Mouse (Mus musculus): Measurements from ENCODE around the gene Ice2. TPM values are rescaled to one million over a fixed set of nuclear protein-coding genes. Genes with fewer than 3 reads are reported as not detected.

Gene Ice2
- polyA plus RNA-seq, 1 experiment from 2014 or later = 7.3 TPM

GRCm38 (mm10) chr9:69376982-69377653 lies 20.6 kb upstream of the Ice2 start:
- Histone ChIP-seq H3K4me3 (ENCODE audit: low read depth, low read length) (no peak overlapping the region), H3K36me3 (ENCODE audit: insufficient read depth, low read length) (0 out of 2 replicates have a peak, but pooled peaks cover 13% of the 10 kb centered on the region), H3K27me3 (replicated peaks; ENCODE audit: insufficient read depth, low read length) (no peaks in the 10 kb centered on the region), H3K27ac (ENCODE audit: low read length) (no peak overlapping the region), H3K9me3 (ENCODE audit: low read length) (no peaks in the 10 kb centered on the region), H3K9ac (replicated peaks; ENCODE audit: low read depth) (no peak overlapping the region), H3K4me1 (ENCODE audit: insufficient read depth, low read depth, low read length) (no peaks in the 10 kb centered on the region), H3K4me2 (replicated peaks; ENCODE audit: low read depth, low read length) (no peak overlapping the region)
- no peak for ATAC-seq
- 90% methylated on average over 4 of the region's 4 CpGs for WGBS
- no peak for DNase-seq (ENCODE audit: low spot score)
- peak; percentile 37; the same call in 1 of the 2 replicates for TF ChIP-seq CTCF (IDR thresholded peaks at IDR 0.05)
- no peak for TF ChIP-seq EP300 (IDR thresholded peaks at IDR 0.05)

DNA sequence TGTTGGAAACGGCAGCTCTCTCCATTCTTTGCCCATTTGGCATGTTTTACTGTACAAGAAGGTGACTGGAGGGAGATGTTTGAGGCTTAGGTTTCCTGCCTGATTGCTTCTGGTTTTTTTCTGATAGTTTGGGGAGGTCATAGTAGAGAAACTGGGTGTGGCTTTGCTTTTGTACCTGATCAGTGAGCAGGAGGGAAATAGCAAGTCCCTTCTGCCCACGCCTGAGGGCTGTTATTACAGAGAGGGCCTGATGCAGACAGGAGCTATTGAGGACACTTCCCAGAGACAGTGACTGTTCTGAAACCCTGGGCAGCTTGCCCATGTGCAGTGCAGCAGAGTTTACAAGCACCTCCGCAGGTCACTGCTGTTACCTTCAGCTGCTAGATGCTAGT lies 20.1 kb upstream of the Ice2 start:
- H3K9me3 ChIP-seq (ENCODE audit: low read length) = no peaks in the 10 kb centered on the region
- no peaks in the 10 kb centered on the region for H3K4me1 ChIP-seq (ENCODE audit: insufficient read depth, low read depth, low read length)
- no peak for TF ChIP-seq CTCF (IDR thresholded peaks at IDR 0.05)
- no peak for TF ChIP-seq EP300 (IDR thresholded peaks at IDR 0.05)
- DNase-seq (ENCODE audit: low spot score) = no peak
- 0 out of 2 replicates have a peak, but pooled peaks cover 13% of the 10 kb centered on the region for H3K36me3 ChIP-seq (ENCODE audit: insufficient read depth, low read length)
- WGBS = 86% methylated on average over 3 of the region's 3 CpGs
- H3K27me3 ChIP-seq (replicated peaks; ENCODE audit: insufficient read depth, low read length) = no peaks in the 10 kb centered on the region
- no peak overlapping the region for H3K27ac ChIP-seq (ENCODE audit: low read length)
- no peak overlapping the region for H3K4me2 ChIP-seq (replicated peaks; ENCODE audit: low read depth, low read length)
- no peak overlapping the region for H3K9ac ChIP-seq (replicated peaks; ENCODE audit: low read depth)
- no peak overlapping the region for H3K4me3 ChIP-seq (ENCODE audit: low read depth, low read length)
- no peak for ATAC-seq

DNA sequence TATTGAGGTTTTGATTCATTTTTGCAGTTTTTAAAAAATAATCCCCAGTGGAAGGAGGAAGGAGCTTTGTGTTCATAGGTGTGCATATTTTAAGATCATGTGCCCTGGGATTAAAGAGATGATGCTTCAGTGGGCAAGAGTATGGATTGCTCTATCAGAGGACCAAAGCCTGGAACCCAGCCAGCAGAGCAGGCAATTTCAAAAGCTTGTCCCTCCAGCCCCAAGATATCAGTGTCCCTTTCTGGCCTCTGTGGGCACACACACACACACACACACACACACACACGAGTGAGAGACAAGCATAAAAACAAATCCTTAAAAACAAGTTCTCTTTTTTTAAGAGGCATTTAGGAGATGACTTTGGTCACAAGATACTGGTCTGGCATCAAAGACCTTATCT lies 17.2 kb upstream of the Ice2 start:
- Histone ChIP-seq H3K36me3 (ENCODE audit: insufficient read depth, low read length) (0 out of 2 replicates have a peak, but pooled peaks cover 5% of the 10 kb centered on the region), H3K27me3 (replicated peaks; ENCODE audit: insufficient read depth, low read length) (no peaks in the 10 kb centered on the region), H3K4me1 (ENCODE audit: insufficient read depth, low read depth, low read length) (no peaks in the 10 kb centered on the region), H3K4me2 (replicated peaks; ENCODE audit: low read depth, low read length) (no peak overlapping the region), H3K27ac (ENCODE audit: low read length) (no peak overlapping the region), H3K9ac (replicated peaks; ENCODE audit: low read depth) (no peak overlapping the region), H3K4me3 (ENCODE audit: low read depth, low read length) (no peak overlapping the region), H3K9me3 (ENCODE audit: low read length) (no peaks in the 10 kb centered on the region)
- TF ChIP-seq CTCF (IDR thresholded peaks at IDR 0.05) = no peak
- no peak for TF ChIP-seq EP300 (IDR thresholded peaks at IDR 0.05)
- no peak for DNase-seq (ENCODE audit: low spot score)
- WGBS = 50% methylated on average over 1 of the region's 1 CpGs
- ATAC-seq = no peak

- Histone ChIP-seq H3K9ac (replicated peaks; ENCODE audit: low read depth) (no peak overlapping the region), H3K27ac (ENCODE audit: low read length) (no peak overlapping the region), H3K4me3 (ENCODE audit: low read depth, low read length) (no peak overlapping the region), H3K36me3 (ENCODE audit: insufficient read depth, low read length) (0 out of 2 replicates have a peak, but pooled peaks cover 5% of the 10 kb centered on the region), H3K4me1 (ENCODE audit: insufficient read depth, low read depth, low read length) (no peaks in the 10 kb centered on the region), H3K9me3 (ENCODE audit: low read length) (no peaks in the 10 kb centered on the region), H3K27me3 (replicated peaks; ENCODE audit: insufficient read depth, low read length) (no peaks in the 10 kb centered on the region), H3K4me2 (replicated peaks; ENCODE audit: low read depth, low read length) (no peak overlapping the region)
- DNase-seq (ENCODE audit: low spot score) = no peak
- ATAC-seq = no peak
- TF ChIP-seq EP300 (IDR thresholded peaks at IDR 0.05) (no peak), CTCF (IDR thresholded peaks at IDR 0.05) (0 out of 2 replicates have a peak, but pooled peaks have one; percentile 12)
- WGBS = 58% methylated on average over 7 of the region's 7 CpGs
These were observed 16.0 kb upstream of the Ice2 start for GRCm38 (mm10) chr9:69381741-69382140.

GRCm38 (mm10) chr9:69384475-69384874 lies 13.2 kb upstream of the Ice2 start:
- TF ChIP-seq EP300 (IDR thresholded peaks at IDR 0.05) = no peak
- TF ChIP-seq CTCF (IDR thresholded peaks at IDR 0.05) = no peak
- Histone ChIP-seq H3K4me2 (replicated peaks; ENCODE audit: low read depth, low read length) (no peak overlapping the region; the same call in 1 of the 2 replicates), H3K9ac (replicated peaks; ENCODE audit: low read depth) (no peak overlapping the region), H3K27me3 (replicated peaks; ENCODE audit: insufficient read depth, low read length) (no peaks in the 10 kb centered on the region), H3K4me1 (ENCODE audit: insufficient read depth, low read depth, low read length) (no peaks in the 10 kb centered on the region), H3K27ac (ENCODE audit: low read length) (no peak overlapping the region), H3K4me3 (ENCODE audit: low read depth, low read length) (no peak overlapping the region), H3K36me3 (ENCODE audit: insufficient read depth, low read length) (no peaks in the 10 kb centered on the region), H3K9me3 (ENCODE audit: low read length) (no peaks in the 10 kb centered on the region)
- peak; percentile 28; the same call in 1 of the 2 replicates for ATAC-seq
- DNase-seq (ENCODE audit: low spot score) = peak; percentile 13
- WGBS = 68% methylated on average over 17 of the region's 17 CpGs

DNA sequence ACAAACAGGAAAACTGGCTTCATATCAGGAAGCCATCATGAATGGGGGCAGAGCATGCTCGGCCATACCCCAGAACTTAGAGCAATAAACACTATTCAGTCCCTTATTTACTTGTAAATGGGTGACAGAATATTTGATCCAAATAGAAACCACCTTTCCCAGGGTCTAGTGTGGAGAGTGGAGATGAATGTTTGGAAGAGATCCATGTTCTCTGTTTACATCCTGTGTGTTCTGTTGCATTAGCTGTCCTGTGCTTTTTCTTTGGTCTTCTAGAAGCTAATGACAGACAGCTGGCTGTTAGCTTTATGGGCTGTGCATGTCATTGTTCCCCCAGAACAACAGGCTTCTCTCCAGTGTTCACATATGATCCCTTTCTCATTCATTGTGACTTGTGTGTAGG lies 12.8 kb upstream of the Ice2 start:
- DNase-seq (ENCODE audit: low spot score) = peak; percentile 70
- no peak overlapping the region for H3K4me3 ChIP-seq (ENCODE audit: low read depth, low read length)
- H3K9ac ChIP-seq (replicated peaks; ENCODE audit: low read depth) = no peak overlapping the region
- WGBS = 31% methylated on average over 1 of the region's 1 CpGs
- no peaks in the 10 kb centered on the region for H3K9me3 ChIP-seq (ENCODE audit: low read length)
- H3K4me2 ChIP-seq (replicated peaks; ENCODE audit: low read depth, low read length) = no peak overlapping the region; the same call in 1 of the 2 replicates
- no peaks in the 10 kb centered on the region for H3K36me3 ChIP-seq (ENCODE audit: insufficient read depth, low read length)
- ATAC-seq = peak; percentile 63
- H3K4me1 ChIP-seq (ENCODE audit: insufficient read depth, low read depth, low read length) = no peaks in the 10 kb centered on the region
- TF ChIP-seq EP300 (IDR thresholded peaks at IDR 0.05) (0 out of 2 replicates have a peak, but pooled peaks have one; percentile 6), CTCF (IDR thresholded peaks at IDR 0.05) (no peak)
- H3K27ac ChIP-seq (ENCODE audit: low read length) = no peak overlapping the region
- no peaks in the 10 kb centered on the region for H3K27me3 ChIP-seq (replicated peaks; ENCODE audit: insufficient read depth, low read length)
